Mouse (Mus musculus) splenic B cell, adult 2 months (primary cell): ENCODE measurements around the gene Ttc34.
A peak's percentile ranks its signal among the peaks of the same experiment; 100 is the strongest.

Experiments
- DNase-seq: peaks from one replicate; pipeline ENCODE4 v3.0.0-alpha.2; 2011; ENCODE audit warnings: low read depth, low spot score
- H3K27me3 ChIP-seq: 2 replicates; pipeline ENCODE4 v1.6.1; 2012; ENCODE audit warnings: mild to moderate bottlenecking, low read length, moderate library complexity, mixed read lengths; ENCODE audit not compliant: control insufficient read depth, poor library complexity, insufficient read depth, severe bottlenecking
- H3K36me3 ChIP-seq: 2 replicates; pipeline ENCODE4 v1.6.1; 2012; ENCODE audit warnings: mild to moderate bottlenecking, low read length, moderate library complexity, mixed read lengths; ENCODE audit not compliant: control insufficient read depth, poor library complexity, insufficient read depth, severe bottlenecking

The Ttc34 gene

GRCm38 (mm10) chr4:154839406-154839805, 2.1 kb downstream of the Ttc34 start:
- Histone ChIP-seq H3K36me3 (no peaks in the 10 kb centered on the region), H3K27me3 (0 out of 2 replicates have a peak, but pooled peaks cover 2% of the 10 kb centered on the region)
- no peak for DNase-seq

GRCm38 (mm10) chr4:154852696-154853095, 15.4 kb downstream of the Ttc34 start:
- no peaks in the 10 kb centered on the region; the same call in 1 of the 2 replicates for H3K27me3 ChIP-seq
- DNase-seq, result no peak
- H3K36me3 ChIP-seq, result no peaks in the 10 kb centered on the region

- Histone ChIP-seq H3K27me3 (no peaks in the 10 kb centered on the region; the same call in 1 of the 2 replicates), H3K36me3 (no peaks in the 10 kb centered on the region)
- no peak for DNase-seq
These were observed 16.6 kb downstream of the Ttc34 start for GRCm38 (mm10) chr4:154853881-154854280.

GRCm38 (mm10) chr4:154854676-154855345, 17.6 kb downstream of the Ttc34 start:
- no peaks in the 10 kb centered on the region for H3K36me3 ChIP-seq
- no peaks in the 10 kb centered on the region; the same call in 1 of the 2 replicates for H3K27me3 ChIP-seq
- peak; percentile 54 for DNase-seq

- Histone ChIP-seq H3K27me3 (no peaks in the 10 kb centered on the region; the same call in 1 of the 2 replicates), H3K36me3 (no peaks in the 10 kb centered on the region)
- peak; percentile 57 for DNase-seq
These were observed 18.6 kb downstream of the Ttc34 start for GRCm38 (mm10) chr4:154855721-154856479.

GRCm38 (mm10) chr4:154856480-154856837, 19.2 kb downstream of the Ttc34 start:
- Histone ChIP-seq H3K27me3 (no peaks in the 10 kb centered on the region; the same call in 1 of the 2 replicates), H3K36me3 (no peaks in the 10 kb centered on the region)
- no peak for DNase-seq

GRCm38 (mm10) chr4:154856882-154857281, 19.6 kb downstream of the Ttc34 start:
- Histone ChIP-seq H3K36me3 (no peaks in the 10 kb centered on the region), H3K27me3 (no peaks in the 10 kb centered on the region; the same call in 1 of the 2 replicates)
- no peak for DNase-seq

GRCm38 (mm10) chr4:154857366-154858240, 20.3 kb downstream of the Ttc34 start:
- no peak for DNase-seq
- H3K27me3 ChIP-seq, result no peaks in the 10 kb centered on the region; the same call in 1 of the 2 replicates
- no peaks in the 10 kb centered on the region for H3K36me3 ChIP-seq

GRCm38 (mm10) chr4:154858601-154859000, 21.3 kb downstream of the Ttc34 start:
- H3K36me3 ChIP-seq, result no peaks in the 10 kb centered on the region
- no peaks in the 10 kb centered on the region; the same call in 1 of the 2 replicates for H3K27me3 ChIP-seq
- no peak for DNase-seq

- no peak for DNase-seq
- no peaks in the 10 kb centered on the region for H3K36me3 ChIP-seq
- H3K27me3 ChIP-seq, result no peaks in the 10 kb centered on the region; the same call in 1 of the 2 replicates
These were observed 24.7 kb downstream of the Ttc34 start for GRCm38 (mm10) chr4:154861967-154862366.

- no peaks in the 10 kb centered on the region for H3K36me3 ChIP-seq
- no peak for DNase-seq
- no peaks in the 10 kb centered on the region for H3K27me3 ChIP-seq
These were observed 26.2 kb downstream of the Ttc34 start for GRCm38 (mm10) chr4:154863436-154863935.

GRCm38 (mm10) chr4:154864271-154864771, 27.1 kb downstream of the Ttc34 start:
- Histone ChIP-seq H3K36me3 (no peaks in the 10 kb centered on the region), H3K27me3 (no peaks in the 10 kb centered on the region)
- DNase-seq, result peak; percentile 87

GRCm38 (mm10) chr4:154864961-154865760, 27.9 kb downstream of the Ttc34 start:
- Histone ChIP-seq H3K27me3 (no peaks in the 10 kb centered on the region), H3K36me3 (no peaks in the 10 kb centered on the region)
- DNase-seq, result no peak

GRCm38 (mm10) chr4:154866391-154866790, 29.1 kb downstream of the Ttc34 start:
- H3K36me3 ChIP-seq, result no peaks in the 10 kb centered on the region
- DNase-seq, result no peak
- H3K27me3 ChIP-seq, result no peaks in the 10 kb centered on the region
